Mouse (Mus musculus) adrenal gland, adult 18-20 months (tissue): ENCODE measurements around the gene Nedd9. TPM values are rescaled to one million over a fixed set of nuclear protein-coding genes. Genes with fewer than 3 reads are reported as not detected.

Experiments
- DNase-seq, 2 experiments: peaks; one replicate each; pipeline ENCODE4 v3.0.0; 2021 to 2022; ENCODE audit warnings: low spot score in 2 of 2
- total RNA-seq, 2 experiments: library from RNA; stranded (reverse); gene quantifications; 1 replicate in 1 of 2; 2 replicates in 1 of 2; pipeline ENCODE4 v1.2.3; 2021

The Nedd9 gene
- total RNA-seq, 2 experiments from 2014 or later: 19.3 to 21.9 TPM

DNA sequence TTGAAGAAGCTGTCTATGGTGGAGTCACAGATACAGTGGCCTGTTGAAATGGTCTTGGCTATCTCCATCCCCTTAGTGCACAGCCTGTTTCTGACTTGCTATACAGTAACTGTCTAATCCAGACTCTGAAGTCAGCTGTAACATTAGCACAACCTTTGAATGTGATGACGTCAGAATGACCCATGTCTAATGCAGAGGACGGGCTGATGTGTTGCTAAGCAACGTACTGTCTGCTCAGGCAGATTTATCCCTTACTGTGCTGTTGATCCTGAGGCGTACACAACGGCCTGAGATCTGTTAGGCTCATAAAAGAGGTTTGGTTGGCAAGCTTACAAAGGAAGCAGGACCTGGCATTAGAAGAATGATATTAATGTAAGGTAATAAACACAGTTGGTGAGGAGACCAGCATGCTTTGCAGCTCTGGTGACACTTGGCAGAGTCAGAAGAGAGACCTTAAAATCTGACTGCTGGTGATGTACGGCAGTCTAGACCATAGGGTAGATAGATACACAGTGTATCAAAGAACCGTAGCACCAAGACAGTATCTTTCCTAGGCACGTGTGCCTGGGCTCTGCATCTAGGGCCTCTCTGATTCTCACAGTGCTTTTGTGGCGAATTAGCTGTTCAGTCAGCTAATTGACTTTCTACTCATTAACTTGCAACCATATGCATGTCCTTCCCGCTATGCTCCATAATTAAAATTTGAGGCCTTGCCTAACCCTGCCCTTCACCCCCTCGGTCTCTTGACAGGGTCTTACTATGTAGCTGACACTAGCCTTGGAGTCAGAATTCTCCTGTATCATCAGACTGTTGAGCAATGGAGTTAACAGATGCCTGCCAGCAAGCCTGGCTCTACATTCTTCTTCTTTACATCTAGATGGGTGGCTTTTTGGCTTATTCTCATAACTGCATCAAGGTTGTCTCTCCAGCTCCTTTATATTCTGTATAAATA, 70.8 kb downstream of the Nedd9 start:
- DNase-seq: no peak

- DNase-seq: no peak
Measured at GRCm38 (mm10) chr13:41410191-41411074, 76.7 kb downstream of the Nedd9 start.

DNA sequence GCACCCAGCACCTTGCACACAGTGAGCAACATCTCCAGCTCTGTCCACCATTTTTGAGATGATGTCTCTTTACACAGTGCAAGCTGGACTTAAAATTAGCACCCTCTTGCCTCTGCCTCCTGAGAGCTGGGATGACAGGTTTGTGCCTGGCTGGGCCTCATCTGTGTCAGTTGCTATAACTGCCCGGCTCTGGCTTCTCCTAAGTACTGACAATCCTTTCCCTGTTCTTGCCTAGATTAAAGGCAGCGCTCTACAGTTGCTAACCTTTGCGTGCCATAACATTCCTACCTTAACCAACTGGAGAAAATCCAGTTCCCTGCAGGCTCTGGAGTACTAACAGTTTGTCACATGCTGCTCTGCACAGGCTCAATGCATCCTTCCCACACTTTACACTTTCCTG, 77.9 kb downstream of the Nedd9 start:
- DNase-seq: no peak

GRCm38 (mm10) chr13:41408374-41408952, 78.7 kb downstream of the Nedd9 start:
- DNase-seq: no peak

DNA sequence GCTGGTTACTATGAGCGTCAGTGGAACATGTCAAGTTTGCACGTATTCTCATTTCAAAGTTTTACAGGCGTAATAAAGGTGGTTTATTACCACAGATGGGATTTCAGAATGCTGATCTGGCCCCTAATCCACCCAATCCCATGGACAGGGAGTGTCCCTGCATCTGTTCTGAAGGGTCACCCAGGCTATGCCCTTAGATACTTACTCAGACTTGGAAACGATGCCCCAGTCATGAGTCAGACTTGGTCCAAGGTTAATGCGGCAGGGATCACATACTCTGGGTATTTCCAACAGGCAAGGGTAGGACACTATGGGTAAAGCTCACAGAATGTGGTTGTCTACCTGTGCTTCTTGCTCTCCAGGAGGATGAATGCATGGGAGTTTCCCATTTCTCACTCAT, 82.2 kb downstream of the Nedd9 start:
- DNase-seq: peak in 1 of 2 experiments; percentile 41

GRCm38 (mm10) chr13:41403838-41404237, 83.3 kb downstream of the Nedd9 start:
- peak in 1 of 2 experiments; percentile 27 for DNase-seq

GRCm38 (mm10) chr13:41402441-41403003, 84.6 kb downstream of the Nedd9 start:
- no peak for DNase-seq

DNA sequence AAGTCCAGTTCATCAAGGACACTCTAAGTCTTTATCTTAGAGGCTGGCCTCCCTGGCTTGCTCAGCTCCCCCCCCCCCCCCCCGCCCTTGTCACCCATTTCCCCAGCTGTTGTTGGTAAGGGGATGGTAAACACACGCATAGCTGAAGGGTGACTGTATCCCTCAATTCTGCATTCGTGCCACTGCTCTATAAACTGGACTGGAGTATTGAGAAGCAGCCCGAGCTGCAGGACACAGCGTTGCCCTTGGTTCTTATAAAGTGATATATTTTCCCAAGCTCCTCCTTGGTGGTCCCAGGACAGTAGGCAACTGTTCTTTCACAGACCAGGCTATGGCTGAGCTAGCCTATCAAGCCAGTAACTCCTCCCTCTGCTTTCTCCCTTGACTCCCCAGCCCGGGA, 85.4 kb downstream of the Nedd9 start:
- no peak for DNase-seq

DNA sequence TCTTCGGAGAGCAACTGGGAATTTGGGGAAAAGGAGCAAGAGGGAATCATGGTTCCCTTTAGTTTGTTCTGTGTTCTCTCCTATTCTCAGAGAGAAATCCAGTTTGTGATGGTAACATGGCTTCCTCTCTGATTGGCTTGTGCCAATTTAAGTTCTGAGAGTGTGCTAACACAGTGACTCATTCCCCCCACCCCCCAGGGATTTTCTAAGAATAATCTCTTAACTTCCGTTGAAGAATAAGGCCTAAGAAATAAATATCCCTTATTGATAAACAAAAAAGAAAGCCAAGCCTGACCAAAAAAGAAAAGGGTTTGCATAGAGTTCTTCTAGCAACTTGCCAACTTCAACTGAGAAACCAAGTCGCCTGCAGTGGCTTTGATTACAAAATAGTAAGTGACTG, 86.9 kb downstream of the Nedd9 start:
- no peak for DNase-seq

GRCm38 (mm10) chr13:41392191-41392590, 95.0 kb downstream of the Nedd9 start:
- DNase-seq: no peak

- DNase-seq: no peak
Measured at GRCm38 (mm10) chr13:41390698-41391097, 96.5 kb downstream of the Nedd9 start.

- DNase-seq: no peak
Measured at GRCm38 (mm10) chr13:41386581-41386980, 100.6 kb downstream of the Nedd9 start.

DNA sequence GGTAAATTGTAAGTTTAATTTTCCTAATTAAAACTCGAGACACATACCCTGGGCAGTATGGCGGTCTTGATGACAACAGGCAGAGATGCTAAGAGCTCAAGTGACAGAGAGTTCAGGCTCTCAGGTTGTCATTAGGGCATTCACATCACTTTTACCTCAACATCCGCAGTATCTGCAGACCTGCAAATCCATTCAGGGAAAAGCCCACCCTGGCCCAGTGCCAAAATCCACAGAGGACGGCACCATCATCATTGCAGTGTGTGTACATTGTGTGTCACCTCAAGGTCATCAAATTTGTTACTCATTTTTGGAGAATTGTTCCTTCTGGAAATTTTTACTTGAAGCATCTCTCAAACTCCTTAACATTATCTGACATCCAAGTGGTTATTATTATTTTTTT, 102.3 kb downstream of the Nedd9 start:
- no peak for DNase-seq

DNA sequence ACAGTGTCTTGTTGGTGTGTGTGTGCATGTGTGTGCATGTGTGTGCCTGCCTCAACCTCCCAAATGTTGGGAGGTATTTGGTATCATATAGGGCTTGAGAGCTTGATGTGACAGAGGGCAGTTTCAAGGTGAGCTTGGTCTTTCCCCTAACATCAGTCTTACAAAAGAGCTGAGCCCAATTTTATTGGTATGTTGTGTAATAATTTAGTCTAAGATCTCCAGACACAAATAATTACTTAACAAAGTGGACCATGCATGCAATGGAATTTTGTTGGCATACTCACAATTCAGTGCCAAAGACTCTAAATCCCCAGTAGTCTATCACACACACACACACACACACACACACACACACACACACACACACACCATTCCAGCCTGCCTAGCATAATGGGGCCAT, 104.5 kb downstream of the Nedd9 start:
- no peak for DNase-seq

- DNase-seq: no peak
Measured at GRCm38 (mm10) chr13:41381806-41382546, 105.2 kb downstream of the Nedd9 start.

DNA sequence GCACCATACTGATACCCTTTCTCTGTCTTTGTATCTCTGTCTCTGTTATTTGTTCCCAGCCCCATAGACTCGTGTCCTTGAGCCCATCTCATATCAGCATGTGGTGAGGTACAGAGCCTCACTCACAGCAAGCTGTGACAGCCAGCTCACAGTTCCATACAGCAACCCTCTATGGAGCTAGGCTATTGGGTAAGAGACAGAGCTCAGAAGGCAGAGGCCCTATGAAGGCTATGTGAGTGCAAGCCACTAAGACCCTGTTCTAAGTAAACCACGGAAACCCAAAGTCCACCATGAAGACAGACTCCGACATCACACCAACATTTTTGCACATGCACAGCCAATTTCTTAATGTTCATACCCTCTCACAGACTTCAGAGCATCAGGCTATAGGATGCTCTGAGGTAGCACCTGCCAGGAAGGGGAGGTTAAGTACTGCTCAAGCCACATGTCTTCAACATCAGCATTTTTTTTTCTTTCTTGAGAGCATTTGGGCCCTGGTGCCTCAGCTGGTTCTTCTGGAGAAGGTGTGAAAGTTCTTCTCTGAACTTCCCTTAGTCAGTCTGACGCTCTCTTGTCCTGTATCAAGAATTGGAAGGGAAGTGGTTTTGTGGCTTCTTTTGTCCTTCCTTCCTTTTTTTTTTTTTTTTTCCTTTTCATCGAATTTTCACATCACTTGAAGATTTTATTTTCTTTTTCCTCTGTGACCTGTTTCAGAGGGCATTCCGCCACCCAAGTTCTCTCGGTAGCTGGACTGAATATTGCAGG, 105.9 kb downstream of the Nedd9 start:
- DNase-seq: no peak

DNA sequence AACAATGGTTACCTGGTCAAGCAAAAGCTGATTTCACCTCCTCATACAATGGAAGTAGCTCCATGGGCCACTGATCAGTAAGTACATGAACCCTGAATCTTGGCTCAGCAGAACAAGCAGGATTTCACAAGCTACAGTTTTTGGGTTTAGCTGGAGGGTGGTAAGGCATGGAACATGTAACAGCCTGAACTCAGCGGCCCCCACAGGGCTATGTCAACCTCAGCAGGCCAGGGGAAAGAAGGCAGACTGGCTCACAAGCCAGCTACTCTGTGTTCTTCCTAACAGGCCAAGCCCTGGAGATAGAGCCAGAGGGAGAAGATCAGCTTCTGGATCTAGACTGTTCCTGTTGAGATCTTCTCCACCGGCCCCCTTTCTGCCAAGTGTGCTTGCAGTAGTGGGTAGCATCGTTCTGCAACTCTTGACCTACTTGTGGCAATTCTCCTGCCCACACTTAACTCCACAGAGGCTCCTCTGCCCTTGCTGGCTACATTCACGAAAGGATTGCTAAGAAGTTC, 107.2 kb downstream of the Nedd9 start:
- no peak for DNase-seq

DNA sequence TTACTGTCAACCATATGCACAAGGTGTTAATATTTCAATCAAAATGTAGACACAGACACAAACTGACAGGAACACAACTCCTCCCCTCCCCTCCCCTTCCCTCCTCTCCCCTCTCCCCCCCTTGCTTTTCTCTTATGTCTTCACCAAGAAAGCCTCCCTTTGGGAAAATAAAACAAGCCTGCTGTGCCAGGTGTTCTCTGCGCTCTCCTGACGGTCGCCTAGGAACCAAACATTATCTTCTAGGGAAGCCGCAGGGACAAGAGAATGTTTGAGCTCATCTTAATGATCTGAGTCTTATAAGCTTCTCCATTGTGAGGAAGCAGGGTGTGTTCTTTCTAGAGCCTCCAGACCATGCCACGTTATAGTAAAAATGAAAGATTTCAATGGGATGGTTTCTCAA, 108.7 kb downstream of the Nedd9 start:
- DNase-seq: no peak

GRCm38 (mm10) chr13:41377856-41378255, 109.3 kb downstream of the Nedd9 start:
- no peak for DNase-seq
